Mouse (Mus musculus) neural tube, embryonic 10.5 days (tissue): ENCODE results near the gene Rps6ka5.

Experiments used
- DNase-seq: peaks from one replicate; pipeline ENCODE4 v3.0.0-alpha.2; 2017; ENCODE audit warnings: low spot score; ENCODE audit errors: extremely low spot score

The Rps6ka5 gene

DNA sequence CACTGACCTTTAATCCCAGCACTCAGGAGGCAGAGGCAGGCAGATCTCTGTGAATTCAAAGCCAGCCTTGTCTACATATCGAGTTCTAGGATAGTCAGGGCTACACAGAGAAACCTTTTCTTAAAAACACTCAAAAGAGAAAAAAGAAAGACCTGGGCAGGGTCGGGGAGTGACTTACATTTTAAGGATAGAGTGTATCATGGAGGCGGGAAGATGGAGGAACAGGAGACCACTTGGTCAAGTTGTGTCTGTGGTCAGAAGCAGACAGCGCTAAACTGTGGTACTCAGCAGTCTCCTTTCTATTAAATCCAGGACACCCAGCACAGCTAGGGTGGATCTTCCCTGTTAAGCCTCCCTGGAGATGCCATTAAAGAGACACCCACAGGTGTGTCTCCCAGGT, at the start of gene Rps6ka5:
Gene Rps6ka5 (minus strand): TSS at position 333 of the 400 bp plus-strand sequence.
- no peak for DNase-seq

DNA sequence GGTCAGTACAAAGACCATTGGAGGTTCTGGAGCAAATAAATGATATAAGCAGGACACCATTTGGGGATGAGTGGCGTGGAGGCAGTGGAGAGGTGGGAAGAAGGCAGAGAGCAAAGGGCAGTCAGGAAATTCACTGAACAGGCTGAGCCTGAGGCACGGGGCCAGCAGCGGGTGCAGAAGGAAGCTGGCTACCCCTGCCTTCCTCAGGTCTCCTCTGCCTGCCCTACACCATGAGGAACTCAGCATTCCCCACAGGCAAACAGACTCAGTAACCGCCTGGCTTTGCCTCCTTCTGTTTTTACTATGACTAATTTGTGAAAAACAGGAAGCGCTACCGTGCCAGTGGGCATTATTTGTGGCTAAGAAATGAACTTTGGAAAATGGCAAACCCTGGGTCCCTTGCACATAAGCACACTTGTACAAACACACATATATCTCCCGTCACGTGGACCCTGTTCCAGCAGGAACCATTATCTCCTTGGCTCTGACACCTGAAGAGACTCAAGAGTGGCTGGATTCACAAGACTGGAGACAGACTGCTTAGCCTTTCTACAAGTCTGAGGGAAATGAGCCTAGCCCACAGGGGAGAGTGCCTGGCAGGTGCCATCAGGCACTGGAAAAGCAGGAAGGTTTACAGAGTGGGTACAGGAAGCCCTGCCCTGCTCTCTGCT, 49.3 kb upstream of the Rps6ka5 start:
- DNase-seq = no peak

DNA sequence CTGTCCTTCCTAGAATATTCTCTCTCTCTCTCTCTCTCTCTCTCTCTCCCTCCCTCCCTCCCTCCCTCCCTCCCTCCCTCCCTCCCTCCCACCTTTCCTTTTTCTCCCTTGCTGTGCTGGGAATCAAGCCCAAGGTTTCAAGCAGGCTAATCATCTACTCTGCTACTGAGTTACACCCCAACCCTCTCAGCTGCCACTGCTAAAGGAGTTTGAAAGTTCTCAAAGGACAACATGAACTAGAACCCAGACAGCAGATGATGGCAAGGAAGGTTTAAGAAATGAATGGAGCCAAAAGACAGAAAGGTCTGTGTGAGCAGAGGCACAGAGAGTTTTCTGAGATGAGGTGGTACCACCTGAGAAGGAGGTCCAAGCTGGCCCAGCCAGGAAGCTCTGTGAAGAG, 48.5 kb upstream of the Rps6ka5 start:
- DNase-seq = no peak

DNA sequence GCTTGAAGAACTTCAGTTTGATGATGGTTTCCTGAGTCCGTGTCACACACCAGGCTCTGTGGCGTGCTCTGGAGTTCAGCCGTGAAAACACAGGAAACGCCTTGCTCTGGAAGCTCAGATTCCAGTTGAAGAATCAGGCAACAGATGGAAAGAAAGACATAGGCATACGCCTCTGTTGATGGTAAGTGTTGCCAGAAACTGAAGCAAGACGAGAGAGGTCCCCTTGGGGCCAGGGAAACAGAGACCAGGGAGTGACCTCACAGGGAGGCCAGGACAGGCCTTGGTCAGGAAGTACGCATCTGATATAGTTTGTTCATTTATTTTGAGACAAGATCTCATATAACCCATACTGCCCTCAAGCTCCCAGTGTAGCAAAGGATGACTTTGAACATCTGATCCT, 48.0 kb upstream of the Rps6ka5 start:
- no peak for DNase-seq

DNA sequence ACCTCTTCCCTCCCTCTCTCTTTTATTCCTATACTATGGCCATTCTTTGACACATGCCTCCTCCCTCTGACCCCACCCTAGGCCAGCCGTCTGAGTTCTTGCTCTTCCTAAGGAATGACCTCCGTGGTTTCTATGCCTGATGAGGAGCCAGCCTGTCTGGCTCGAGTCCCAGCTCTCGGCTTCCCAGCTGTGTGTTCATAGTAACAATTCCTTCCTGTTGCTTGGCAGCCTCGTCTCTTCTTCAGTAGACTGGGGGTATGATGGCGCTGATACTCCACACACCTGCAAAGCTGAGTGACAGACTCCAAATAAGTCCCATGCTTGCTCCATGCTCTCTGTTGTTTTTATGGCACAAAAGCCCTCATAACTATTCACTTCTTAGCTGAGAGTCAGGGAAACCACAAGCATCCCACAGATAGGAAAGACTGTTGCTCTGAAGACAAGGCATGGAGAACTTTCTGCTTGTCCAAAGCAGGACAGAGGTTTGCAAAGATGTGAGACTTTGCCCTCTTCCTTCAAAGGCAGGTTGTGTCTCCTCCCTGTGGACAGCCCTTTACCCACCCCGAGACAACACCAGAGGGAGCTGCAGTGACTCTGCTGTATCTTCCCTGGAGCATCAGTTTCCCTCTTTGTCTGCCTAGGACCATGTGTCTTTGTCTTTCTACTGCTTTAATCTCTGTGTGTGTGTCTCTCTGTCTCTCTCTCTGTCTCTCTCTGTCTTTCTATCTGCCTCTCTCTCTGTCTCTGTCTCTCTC, 45.6 kb upstream of the Rps6ka5 start:
- DNase-seq = no peak

DNA sequence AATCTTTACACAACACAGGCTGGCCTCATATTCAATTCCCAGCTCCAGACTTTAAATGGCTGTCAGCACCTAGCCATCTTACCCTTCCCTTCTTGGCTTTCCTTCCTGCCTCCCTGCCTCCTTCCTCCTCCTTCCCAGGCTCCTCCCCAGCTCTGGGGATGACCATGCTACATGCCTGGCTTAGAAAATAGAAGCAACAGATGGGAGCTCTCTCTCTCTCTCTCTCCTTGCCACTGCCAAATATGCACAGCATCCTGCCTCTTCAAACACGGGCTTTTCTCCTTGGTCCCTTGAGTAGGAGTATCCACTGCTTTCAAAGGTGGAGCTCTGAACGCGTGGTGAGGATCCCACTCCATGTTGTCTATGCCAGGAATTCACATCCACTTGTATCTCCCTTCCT, 44.0 kb upstream of the Rps6ka5 start:
- no peak for DNase-seq

DNA sequence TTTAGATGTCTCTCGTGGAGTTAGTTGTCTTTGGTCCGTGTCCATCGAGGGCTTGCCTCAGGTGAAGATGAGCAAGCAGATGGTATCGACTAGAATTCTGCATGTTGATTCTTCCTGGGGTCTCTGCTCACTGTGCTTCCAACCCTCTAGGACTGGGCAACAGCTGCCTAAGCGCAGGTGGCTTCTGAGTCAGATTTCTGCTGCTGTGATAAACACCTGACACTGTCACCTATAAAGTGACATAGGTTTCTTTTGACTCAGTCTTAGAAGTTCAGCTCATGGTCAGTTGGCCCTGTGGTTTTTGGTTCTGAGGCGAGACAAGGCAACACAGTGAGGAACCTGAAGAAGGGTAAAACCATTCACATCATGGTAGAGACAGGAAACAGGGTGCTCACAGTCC, 43.1 kb upstream of the Rps6ka5 start:
- no peak for DNase-seq

DNA sequence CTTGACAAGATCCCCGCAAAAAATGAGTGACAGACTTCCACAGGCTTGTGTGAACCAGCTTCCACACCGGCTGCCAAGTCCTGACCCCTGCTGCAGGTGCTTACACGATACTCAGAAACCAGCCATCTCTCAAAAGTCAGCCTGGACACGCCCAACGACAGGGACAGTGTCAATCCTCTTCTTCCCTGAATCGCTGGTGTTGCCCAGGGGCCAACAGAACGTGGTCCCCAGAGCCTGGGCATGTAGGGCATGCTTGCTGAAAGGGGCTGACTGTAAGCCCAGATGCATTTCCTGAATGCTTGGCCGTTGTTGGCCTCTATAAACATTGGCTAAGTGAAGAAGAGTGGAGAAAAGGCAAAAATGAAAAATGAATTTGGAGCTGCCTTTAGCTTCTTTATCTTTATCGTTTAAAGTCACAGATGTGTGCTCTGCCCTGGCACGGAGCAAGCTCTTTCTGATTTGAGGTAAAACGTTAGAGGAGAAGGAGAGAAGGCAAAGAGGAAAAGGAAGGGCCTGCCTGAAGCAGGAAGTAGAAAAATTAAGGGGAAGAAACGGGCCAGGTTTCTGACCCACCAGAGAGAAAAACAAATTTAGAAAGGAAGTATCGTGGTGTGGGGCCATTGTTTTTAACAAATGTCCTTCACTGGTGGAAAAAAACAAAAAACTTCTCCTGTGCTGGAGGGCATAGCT, 37.7 kb upstream of the Rps6ka5 start:
- no peak for DNase-seq

DNA sequence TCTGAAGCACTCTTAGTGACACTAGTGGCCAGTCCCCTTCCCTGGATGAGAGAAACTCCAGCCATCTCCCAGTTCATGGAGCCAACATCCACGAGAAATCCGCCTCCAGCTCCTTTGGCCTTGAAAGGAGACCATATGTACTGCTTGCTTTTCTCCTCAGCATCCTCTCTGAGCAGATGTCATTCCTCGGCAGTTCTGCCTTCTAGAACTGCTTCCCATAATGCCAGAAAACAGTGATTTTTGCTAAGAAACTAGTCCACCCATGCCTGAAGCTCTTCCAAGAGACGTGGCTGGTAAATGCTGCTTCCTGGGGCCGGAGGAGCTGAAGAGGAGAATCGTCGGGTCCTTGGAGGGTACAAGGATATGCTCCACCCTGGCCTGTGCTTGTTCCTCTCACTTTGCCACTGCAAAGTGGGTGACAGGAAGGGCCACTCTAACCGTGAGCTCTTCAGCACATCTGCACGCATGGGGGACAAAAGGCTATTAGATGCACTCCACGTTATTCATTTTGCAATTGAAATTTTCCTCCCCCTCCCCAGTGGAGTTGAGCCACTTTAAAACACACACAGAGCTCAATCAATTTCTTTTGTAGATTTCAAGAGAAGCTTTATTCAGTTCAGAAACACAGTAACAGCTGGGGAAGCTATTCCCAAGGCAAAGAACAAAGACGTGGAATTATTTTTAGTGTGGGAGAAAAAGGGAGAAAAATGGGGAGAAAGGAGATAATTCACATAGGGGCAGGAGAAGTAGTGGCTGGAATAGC, 36.1 kb upstream of the Rps6ka5 start:
- no peak for DNase-seq

DNA sequence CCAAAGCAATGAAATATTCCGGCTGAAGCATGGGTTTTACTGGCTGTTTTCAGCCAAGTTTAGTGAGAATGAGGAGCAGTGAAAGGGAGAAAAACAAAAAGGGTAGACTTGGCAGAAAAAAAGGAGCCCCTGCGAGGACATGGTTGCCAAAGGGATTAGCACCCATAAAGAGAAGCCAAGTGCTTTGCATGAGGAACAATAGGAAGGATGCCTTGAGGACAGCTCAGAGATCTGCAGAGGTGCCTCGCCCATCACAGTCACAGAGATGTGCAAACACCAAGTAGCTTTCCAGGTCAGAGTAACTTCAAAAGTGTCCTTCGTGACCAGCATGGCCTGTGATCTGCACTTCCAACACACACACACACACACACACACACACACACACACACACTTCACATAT, 30.6 kb upstream of the Rps6ka5 start:
- DNase-seq = no peak

DNA sequence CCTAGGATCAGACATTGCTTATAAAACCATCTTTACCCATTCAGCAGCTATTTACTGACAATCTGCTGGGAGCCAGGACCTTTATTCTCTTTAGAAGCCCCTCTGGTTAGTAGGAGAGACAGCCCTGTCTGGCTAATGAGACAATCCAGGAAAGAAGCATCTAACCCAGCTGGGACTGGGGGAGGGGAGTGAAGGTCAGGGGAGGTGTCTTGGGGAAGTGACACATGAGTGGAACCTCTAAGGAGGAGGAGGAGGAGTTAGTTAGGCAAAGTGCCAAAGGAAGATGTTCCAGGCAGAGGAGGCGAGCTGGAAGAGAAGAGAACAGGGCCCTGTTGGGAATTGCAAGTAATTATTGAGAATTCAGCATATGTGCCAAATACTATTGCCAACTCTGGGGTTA, 26.9 kb upstream of the Rps6ka5 start:
- no peak for DNase-seq

DNA sequence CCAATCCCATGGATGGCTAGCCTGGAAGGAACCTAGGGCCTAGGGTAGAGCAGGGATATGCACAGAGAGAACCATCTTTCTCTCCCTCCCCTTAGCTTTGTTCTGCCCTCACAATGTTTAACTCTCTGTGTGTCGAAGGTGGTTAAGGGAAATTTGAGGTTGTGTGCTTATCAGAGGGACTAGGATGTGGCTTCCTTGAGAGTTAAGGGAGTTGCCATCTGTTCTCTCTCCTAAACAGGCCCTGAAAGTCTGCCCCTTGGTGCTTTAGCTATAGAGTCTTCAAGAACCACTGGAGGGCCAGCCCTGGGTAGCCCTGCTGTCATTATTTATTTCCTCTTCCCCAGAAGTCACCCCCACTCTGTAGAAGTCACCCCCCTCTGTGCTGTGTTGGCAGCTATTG, 26.2 kb upstream of the Rps6ka5 start:
- no peak for DNase-seq

DNA sequence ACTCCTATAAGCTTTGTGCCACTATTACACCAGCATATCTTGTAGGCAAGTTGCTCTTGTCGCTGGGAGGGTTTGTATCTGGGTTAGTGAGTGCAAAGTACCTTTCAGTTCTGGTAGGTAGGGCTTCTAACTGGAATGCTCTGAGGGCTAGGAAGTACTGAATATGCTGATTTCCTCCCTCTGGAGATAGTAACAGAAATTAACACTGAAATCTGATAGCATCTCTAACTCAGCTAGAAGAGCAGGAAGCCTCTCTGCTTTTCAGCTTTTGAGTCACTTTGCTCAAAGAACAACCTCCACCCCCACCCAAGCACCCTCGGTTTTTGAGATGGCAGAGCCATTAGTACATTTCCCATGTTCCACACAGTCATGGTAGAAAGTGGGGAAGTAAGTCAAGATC, 15.7 kb upstream of the Rps6ka5 start:
- no peak for DNase-seq

DNA sequence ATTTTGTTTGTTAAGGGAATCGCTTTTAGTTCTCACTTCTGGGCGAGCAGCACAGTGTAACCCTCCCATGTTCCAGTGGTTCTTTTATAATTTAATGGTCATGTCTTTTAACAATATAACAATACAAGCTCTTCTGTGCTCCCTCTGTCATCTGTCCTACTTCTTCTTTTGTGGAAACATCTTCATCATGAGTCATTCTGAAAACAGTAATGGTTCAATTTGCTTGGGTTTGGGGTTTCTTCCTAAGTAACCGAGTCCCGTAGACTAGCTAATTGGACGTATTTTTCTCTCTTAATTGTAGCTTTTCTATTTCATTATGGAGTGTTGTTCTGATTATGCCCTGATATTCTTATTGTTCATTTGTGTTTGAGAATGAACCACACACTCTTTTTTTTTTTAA, 13.5 kb upstream of the Rps6ka5 start:
- DNase-seq = no peak

DNA sequence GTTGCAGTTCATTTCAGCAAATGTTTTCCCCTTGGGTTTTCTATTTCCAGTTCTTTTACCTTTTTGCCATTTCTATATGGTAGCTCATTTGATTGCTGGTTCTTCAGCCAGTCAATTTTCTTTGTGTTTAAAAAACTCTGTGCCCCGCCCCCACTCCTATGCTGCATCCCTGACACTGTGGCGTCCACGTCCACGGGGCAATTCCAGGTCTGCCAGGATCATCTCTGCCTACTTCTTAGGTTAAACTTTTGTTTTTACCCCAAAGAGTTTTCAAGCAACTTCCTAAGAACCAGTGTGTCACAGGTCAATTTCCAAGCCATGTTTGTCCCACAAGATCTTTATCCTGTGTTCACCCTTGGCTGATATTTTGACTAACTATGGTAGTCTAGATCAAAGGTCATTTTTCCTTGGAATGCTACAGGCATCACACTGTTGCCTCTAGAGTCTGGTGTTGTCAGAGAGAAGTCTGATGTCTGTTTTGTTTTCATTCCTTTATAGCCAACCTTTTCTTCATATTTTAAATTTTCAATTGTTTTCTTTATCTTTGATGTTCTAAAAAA, 12.3 kb upstream of the Rps6ka5 start:
- no peak for DNase-seq

DNA sequence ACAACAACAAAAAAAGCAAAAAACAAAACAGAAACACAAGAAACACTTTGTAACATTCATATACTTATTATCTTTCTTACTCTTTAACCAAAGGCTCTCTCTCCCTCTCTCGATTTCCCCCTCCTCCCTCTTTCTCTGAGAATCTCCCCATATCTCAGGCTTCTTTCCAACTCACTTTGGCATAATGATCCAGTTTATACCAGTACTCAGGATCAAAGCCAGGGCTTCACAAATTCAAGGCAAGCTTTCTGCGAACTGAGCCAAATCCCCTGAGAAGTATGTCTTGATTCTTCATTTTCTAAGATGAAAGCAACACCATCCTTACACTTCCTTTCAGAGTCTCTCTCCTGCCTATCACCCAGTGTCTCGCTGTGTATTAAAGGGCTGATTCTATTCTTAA, 11.7 kb upstream of the Rps6ka5 start:
- no peak for DNase-seq

DNA sequence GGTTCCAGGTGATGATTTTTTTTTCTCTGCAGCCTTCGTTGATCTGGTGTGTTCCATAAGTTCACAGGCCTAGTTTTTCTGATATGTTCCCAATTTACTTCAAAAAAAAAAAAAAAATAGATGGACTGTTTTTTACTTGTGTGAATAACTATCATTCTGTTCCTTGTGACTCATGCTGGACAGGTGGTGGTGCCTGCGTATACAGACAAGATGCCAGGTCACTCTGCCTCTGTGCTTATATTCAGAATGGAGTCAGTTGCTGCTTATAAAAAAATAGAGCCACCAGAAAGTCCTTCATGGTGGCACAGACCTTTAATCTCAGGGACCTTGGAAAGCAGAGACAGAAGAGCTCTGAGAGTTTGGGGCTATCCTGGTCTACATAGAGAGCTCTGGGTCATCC, 8.8 kb upstream of the Rps6ka5 start:
- DNase-seq = no peak

DNA sequence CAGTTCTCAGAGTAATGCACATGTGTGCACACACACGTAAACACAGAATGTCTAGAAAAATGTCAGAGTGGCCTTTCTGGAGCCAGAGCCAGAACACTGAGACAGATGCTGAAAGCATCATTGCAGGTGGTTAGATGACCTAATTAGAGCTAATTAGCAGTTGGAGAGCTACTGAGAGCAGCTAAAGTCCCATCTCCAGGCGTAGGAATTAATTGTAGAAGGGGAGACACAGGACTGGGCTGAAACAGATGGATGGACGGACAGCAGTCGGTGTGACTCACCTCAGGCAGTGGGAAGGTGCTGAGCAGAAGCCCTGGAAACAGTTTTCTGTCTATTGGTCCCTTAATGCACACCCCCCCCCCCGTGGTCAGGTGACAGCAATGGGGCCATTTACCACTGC, 8.4 kb upstream of the Rps6ka5 start:
- DNase-seq = no peak

DNA sequence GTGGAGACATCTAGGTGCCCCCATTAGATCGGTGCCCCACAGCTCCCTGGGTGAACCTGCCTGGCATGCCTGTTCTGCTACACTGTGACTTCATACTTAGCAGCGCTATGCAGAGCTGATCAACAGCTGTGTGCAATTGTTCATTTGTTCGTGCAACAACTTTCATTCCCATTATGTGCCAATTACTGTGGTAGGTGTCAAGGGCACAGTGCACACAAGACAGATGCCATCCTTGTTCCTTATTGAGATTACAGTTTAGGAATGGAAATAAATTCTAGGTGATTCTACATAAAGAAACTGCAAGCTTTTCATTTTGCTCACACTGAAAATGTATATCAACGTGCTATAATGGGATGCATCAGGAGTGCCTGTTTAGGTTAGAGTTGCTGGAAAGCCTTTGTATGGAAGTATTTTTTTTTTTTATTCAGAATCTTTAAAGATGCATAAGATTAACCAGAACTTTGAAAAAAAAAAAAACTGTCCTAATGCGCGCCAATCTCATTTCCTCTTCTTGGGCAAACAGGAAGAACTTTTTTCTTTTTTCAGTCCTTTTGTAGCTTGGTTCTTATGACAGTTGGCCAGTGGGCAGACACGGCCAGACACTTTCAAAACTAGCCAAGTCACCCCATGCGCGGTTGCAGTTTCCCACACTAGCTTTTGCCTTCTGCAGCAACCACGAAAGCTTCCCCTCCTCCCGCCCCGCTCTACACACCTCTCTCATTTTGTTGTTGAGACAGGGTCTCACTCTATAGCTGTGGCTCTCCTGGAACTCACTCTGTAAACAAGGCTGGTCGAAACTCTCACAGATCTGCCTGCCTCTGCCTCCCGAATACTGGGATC, 2.1 kb upstream of the Rps6ka5 start:
- no peak for DNase-seq

DNA sequence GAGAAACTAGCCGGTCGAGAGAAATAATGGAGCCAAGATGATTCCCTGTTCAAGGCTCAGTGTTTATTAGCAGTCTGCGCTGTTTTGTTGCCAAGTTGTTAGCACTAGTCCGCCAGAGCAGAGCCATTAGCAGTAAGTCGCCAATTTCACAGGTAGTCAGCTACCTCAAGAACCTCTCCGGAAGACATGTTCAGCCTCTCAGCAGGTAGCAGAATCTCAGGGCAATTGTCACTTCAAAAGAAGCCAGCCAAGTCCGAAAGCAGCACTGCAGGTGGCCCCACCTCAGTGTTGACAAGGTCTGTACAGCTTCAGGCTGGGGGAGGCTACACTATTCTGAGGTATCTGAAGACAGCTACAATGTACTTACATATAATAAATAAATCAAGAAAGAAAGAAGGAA, 1.1 kb upstream of the Rps6ka5 start:
- no peak for DNase-seq

DNA sequence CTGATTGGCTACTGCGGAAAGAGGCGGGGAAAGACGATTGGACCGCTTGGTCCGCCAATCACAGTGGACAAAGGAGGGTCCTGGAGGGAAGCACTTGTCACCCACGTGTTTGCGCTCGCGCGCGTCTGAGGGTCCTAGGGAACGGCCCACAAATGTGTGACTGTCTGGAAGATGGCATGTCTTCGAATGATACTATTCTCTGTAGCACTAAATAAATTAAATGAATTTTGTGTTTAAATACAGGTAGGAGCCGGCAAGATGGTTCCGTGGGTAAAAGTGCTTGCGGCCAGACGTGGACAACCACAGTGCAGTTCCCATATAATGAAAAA, 1.4 kb downstream of the Rps6ka5 start:
- DNase-seq = no peak
